Mouse (Mus musculus) liver, embryonic 11.5 days (tissue): ENCODE data around the gene Wars2. TPM values are rescaled to one million over a fixed set of nuclear protein-coding genes. Genes with fewer than 3 reads are reported as not detected.

ENCODE experiments used
- ATAC-seq: fragments of 200-750 bp; cut with Nextera tagmentation; replicated peaks from 2 replicates; pipeline ENCODE4 v1.8.0; 2017; ENCODE audit warnings: moderate number of reproducible peaks, mild to moderate bottlenecking, moderate TSS enrichment, moderate library complexity; ENCODE audit not compliant: low FRiP score
- DNase-seq: peaks from one replicate; pipeline ENCODE4 v3.0.0-alpha.2; 2017; ENCODE audit warnings: low spot score
- H3K27ac ChIP-seq: fragments of 300-500 bp; sonication (generic); 2 replicates; pipeline ENCODE4 v1.5.1; 2014; ENCODE audit warnings: mild to moderate bottlenecking, low read depth, low read length, control low read depth
- H3K27me3 ChIP-seq: fragments of 300-500 bp; sonication (generic); replicated peaks from 2 replicates; pipeline ENCODE4 v1.6.1; 2014; ENCODE audit warnings: low read length, mixed read lengths; ENCODE audit not compliant: control insufficient read depth, insufficient read depth
- H3K36me3 ChIP-seq: fragments of 300-500 bp; sonication (generic); 2 replicates; pipeline ENCODE4 v1.6.1; 2014; ENCODE audit warnings: mild to moderate bottlenecking, low read length, moderate library complexity, mixed read lengths; ENCODE audit not compliant: control insufficient read depth, insufficient read depth
- H3K4me1 ChIP-seq: fragments of 300-500 bp; sonication (generic); replicated peaks from 2 replicates; pipeline ENCODE4 v1.6.1; 2014; ENCODE audit warnings: low read length, mixed read lengths; ENCODE audit not compliant: control insufficient read depth, insufficient read depth
- H3K4me2 ChIP-seq: fragments of 300-500 bp; sonication (generic); 2 replicates; pipeline ENCODE4 v1.6.1; 2014; ENCODE audit warnings: mild to moderate bottlenecking, control low read depth, moderate library complexity
- H3K4me3 ChIP-seq: fragments of 300-500 bp; sonication (generic); 2 replicates; pipeline ENCODE4 v1.5.1; 2014; ENCODE audit warnings: low read depth, low read length, control low read depth
- H3K9ac ChIP-seq: fragments of 300-500 bp; sonication (generic); 2 replicates; pipeline ENCODE4 v1.6.1; 2014; ENCODE audit warnings: low read depth, low read length, control low read depth
- H3K9me3 ChIP-seq: fragments of 300-500 bp; sonication (generic); 2 replicates; pipeline ENCODE4 v1.6.1; 2016; ENCODE audit warnings: low read length, inconsistent platforms, mixed read lengths; ENCODE audit not compliant: control insufficient read depth
- WGBS: fragments of 180-500 bp; shearing (Covaris S2); extraction: QIAGEN DNeasy Blood & Tissue Kit; methylation state at CpG from one replicate; pipeline ENCODE4 v1.1.7; 2014; 5-methylcytosine and 5-hydroxymethylcytosine counted together
- polyA plus RNA-seq: library from polyadenylated mRNA; unstranded; fragments of >200 nt; fragmentation: Nextera tagmentation; extraction: Ambion mirVana; gene quantifications from 2 replicates; pipeline ENCODE4 v1.2.1, GENCODE M21; 2014

Gene Wars2
- polyA plus RNA-seq, 1 experiment from 2014 or later, result 6.9 TPM

GRCm38 (mm10) chr3:99255411-99256365 lies 114.8 kb downstream of the Wars2 start:
- peak; percentile 33 for DNase-seq
- H3K36me3 ChIP-seq, result no peaks in the 10 kb centered on the region
- H3K27ac ChIP-seq, result no peak overlapping the region
- WGBS, result 10% methylated on average over 11 of the region's 11 CpGs
- peaks cover 96% of the 10 kb centered on the region for H3K27me3 ChIP-seq
- H3K9ac ChIP-seq, result no peak overlapping the region
- no peak for ATAC-seq
- no peaks in the 10 kb centered on the region for H3K9me3 ChIP-seq
- H3K4me1 ChIP-seq, result peaks cover 3% of the 10 kb centered on the region
- H3K4me2 ChIP-seq, result no peak overlapping the region
- H3K4me3 ChIP-seq, result no peak overlapping the region

- Histone ChIP-seq H3K4me1 (peaks cover 3% of the 10 kb centered on the region), H3K27ac (no peak overlapping the region), H3K27me3 (peaks cover 96% of the 10 kb centered on the region), H3K4me3 (no peak overlapping the region), H3K9me3 (no peaks in the 10 kb centered on the region), H3K4me2 (no peak overlapping the region), H3K36me3 (no peaks in the 10 kb centered on the region), H3K9ac (no peak overlapping the region)
- DNase-seq (peak; percentile 34), ATAC-seq (no peak)
- 7% methylated on average over 11 of the region's 11 CpGs for WGBS
Measured at GRCm38 (mm10) chr3:99256366-99256750, 115.5 kb downstream of the Wars2 start.

GRCm38 (mm10) chr3:99256766-99257165 lies 115.9 kb downstream of the Wars2 start:
- ATAC-seq, result no peak
- Histone ChIP-seq H3K27ac (no peak overlapping the region), H3K4me2 (no peak overlapping the region), H3K9me3 (no peaks in the 10 kb centered on the region), H3K4me1 (peaks cover 3% of the 10 kb centered on the region), H3K36me3 (no peaks in the 10 kb centered on the region), H3K9ac (no peak overlapping the region), H3K27me3 (peaks cover 96% of the 10 kb centered on the region), H3K4me3 (no peak overlapping the region)
- DNase-seq, result no peak
- 4% methylated on average over 20 of the region's 20 CpGs for WGBS

- Histone ChIP-seq H3K4me2 (no peak overlapping the region), H3K4me1 (peaks cover 3% of the 10 kb centered on the region), H3K4me3 (no peak overlapping the region), H3K27ac (no peak overlapping the region), H3K9me3 (no peaks in the 10 kb centered on the region), H3K36me3 (no peaks in the 10 kb centered on the region), H3K27me3 (peaks cover 96% of the 10 kb centered on the region), H3K9ac (no peak overlapping the region)
- DNase-seq (no peak), ATAC-seq (no peak)
- WGBS, result 5% methylated on average over 29 of the region's 29 CpGs
Measured at GRCm38 (mm10) chr3:99257586-99258577, 117.0 kb downstream of the Wars2 start.

GRCm38 (mm10) chr3:99259741-99260270 lies 118.9 kb downstream of the Wars2 start:
- no peak overlapping the region for H3K4me3 ChIP-seq
- DNase-seq, result no peak
- no peaks in the 10 kb centered on the region for H3K36me3 ChIP-seq
- H3K27me3 ChIP-seq, result peaks cover 94% of the 10 kb centered on the region
- no peak overlapping the region for H3K9ac ChIP-seq
- ATAC-seq, result no peak
- H3K4me2 ChIP-seq, result no peak overlapping the region
- H3K4me1 ChIP-seq, result no peaks in the 10 kb centered on the region
- 15% methylated on average over 6 of the region's 6 CpGs for WGBS
- no peak overlapping the region for H3K27ac ChIP-seq
- no peaks in the 10 kb centered on the region for H3K9me3 ChIP-seq

GRCm38 (mm10) chr3:99260395-99260794 lies 119.5 kb downstream of the Wars2 start:
- H3K9ac ChIP-seq, result no peak overlapping the region
- no peaks in the 10 kb centered on the region for H3K9me3 ChIP-seq
- DNase-seq, result no peak
- H3K27me3 ChIP-seq, result peaks cover 94% of the 10 kb centered on the region
- H3K4me2 ChIP-seq, result no peak overlapping the region
- WGBS, result 41% methylated on average over 2 of the region's 2 CpGs
- no peak overlapping the region for H3K27ac ChIP-seq
- no peak for ATAC-seq
- no peaks in the 10 kb centered on the region for H3K4me1 ChIP-seq
- no peaks in the 10 kb centered on the region for H3K36me3 ChIP-seq
- no peak overlapping the region for H3K4me3 ChIP-seq

- H3K4me2 ChIP-seq, result no peak overlapping the region
- H3K9me3 ChIP-seq, result no peaks in the 10 kb centered on the region
- ATAC-seq (no peak), DNase-seq (peak; percentile 35)
- no peaks in the 10 kb centered on the region for H3K36me3 ChIP-seq
- 2% methylated on average over 18 of the region's 18 CpGs for WGBS
- no peak overlapping the region for H3K9ac ChIP-seq
- peaks cover 84% of the 10 kb centered on the region for H3K27me3 ChIP-seq
- no peaks in the 10 kb centered on the region for H3K4me1 ChIP-seq
- no peak overlapping the region for H3K4me3 ChIP-seq
- no peak overlapping the region for H3K27ac ChIP-seq
Measured at GRCm38 (mm10) chr3:99261371-99261791, 120.5 kb downstream of the Wars2 start.

GRCm38 (mm10) chr3:99261986-99262385 lies 121.1 kb downstream of the Wars2 start:
- no peak for DNase-seq
- Histone ChIP-seq H3K9me3 (no peaks in the 10 kb centered on the region), H3K4me1 (no peaks in the 10 kb centered on the region), H3K27ac (no peak overlapping the region), H3K27me3 (peaks cover 78% of the 10 kb centered on the region), H3K4me3 (no peak overlapping the region), H3K4me2 (no peak overlapping the region), H3K36me3 (no peaks in the 10 kb centered on the region), H3K9ac (no peak overlapping the region)
- no peak for ATAC-seq
- WGBS, result 7% methylated on average over 2 of the region's 2 CpGs
